9 mouse cellular contexts compared by ENCODE assay signal in genomic region chr15:78239453-78239852, GRCm38 (mm10). TPM values are rescaled to one million over a fixed set of nuclear protein-coding genes. Genes with fewer than 3 reads are reported as not detected.
A peak's percentile ranks its signal among the peaks of the same experiment; 100 is the strongest.
DNase-seq lines count a peak whose midpoint lies in the region; ATAC-seq and TF ChIP-seq lines count a peak whose summit lies in the region.
"Had no signal": no experiment of that assay in that cellular context is flagged by ENCODE, and none has a peak within 500 bp of the region (broad histone marks: within the 10 kb centered on the region; RNA-seq: fewer than 3 reads in every experiment).

No protein-coding gene starts in this region.

- no peak for TF ChIP-seq POLR2A in heart, adult 2 months (IDR thresholded peaks at IDR 0.05; ENCODE audit: insufficient read depth, low read depth, low read length)

- WGBS in heart, adult 2 months, result 31% methylated on average over 10 of the region's 10 CpGs
- 23% methylated on average over 10 of the region's 10 CpGs for WGBS in large intestine, adult 2 months
- 27% methylated on average over 10 of the region's 10 CpGs for WGBS in stomach, postnatal 0 days

- no peaks in the 10 kb centered on the region for H3K79me2 ChIP-seq in heart, adult 2 months (replicated peaks; ENCODE audit: control insufficient read depth, insufficient read depth, low read length)

- H3K9me3 ChIP-seq in megakaryocyte, embryonic 14.5 days, result no peaks in the 10 kb centered on the region
- no peaks in the 10 kb centered on the region for H3K9me3 ChIP-seq in stomach, postnatal 0 days (ENCODE audit: control insufficient read depth, low read length)
- H3K9me3 ChIP-seq: embryonic facial prominence, embryonic 12.5 days had no signal

- no peak for TF ChIP-seq EP300 in heart, adult 2 months (IDR thresholded peaks at IDR 0.05; ENCODE audit: insufficient read depth, low read depth, low read length)
- TF ChIP-seq EP300 in stomach, postnatal 0 days (optimal IDR thresholded peaks at IDR 0.05), result no peak

- H3K27me3 ChIP-seq in heart, adult 2 months (ENCODE audit: control insufficient read depth, insufficient read depth, low read length), result no peaks in the 10 kb centered on the region
- H3K27me3 ChIP-seq in megakaryocyte, embryonic 14.5 days (replicated peaks), result peaks cover 22% of the 10 kb centered on the region
- no peaks in the 10 kb centered on the region for H3K27me3 ChIP-seq in stomach, postnatal 0 days (ENCODE audit: control insufficient read depth, insufficient read depth, low read length)

- no peak overlapping the region for H3K4me3 ChIP-seq in heart, adult 2 months
- peak overlapping the region; percentile 29 for H3K4me3 ChIP-seq in megakaryocyte, embryonic 14.5 days (replicated peaks)
- H3K4me3 ChIP-seq in stomach, postnatal 0 days (ENCODE audit: low read depth, low read length), result no peak overlapping the region
- H3K4me3 ChIP-seq: embryonic facial prominence, embryonic 12.5 days had no signal

- no peak overlapping the region for H3K9ac ChIP-seq in heart, adult 2 months (ENCODE audit: low read depth, low read length)
- H3K9ac ChIP-seq in stomach, postnatal 0 days (ENCODE audit: low read length), result no peak overlapping the region
- H3K9ac ChIP-seq: embryonic facial prominence, embryonic 12.5 days had no signal

- no peak overlapping the region for H3K27ac ChIP-seq in heart, adult 2 months
- H3K27ac ChIP-seq in stomach, postnatal 0 days (replicated peaks), result no peak overlapping the region
- H3K27ac ChIP-seq: embryonic facial prominence, embryonic 12.5 days had no signal

- H3K36me3 ChIP-seq in heart, adult 2 months (ENCODE audit: control insufficient read depth, insufficient read depth, low read length), result no peaks in the 10 kb centered on the region
- H3K36me3 ChIP-seq in megakaryocyte, embryonic 14.5 days (replicated peaks; ENCODE audit: low read length), result no peaks in the 10 kb centered on the region
- H3K36me3 ChIP-seq in stomach, postnatal 0 days (ENCODE audit: control insufficient read depth, insufficient read depth, low read length), result no peaks in the 10 kb centered on the region
- H3K36me3 ChIP-seq: embryonic facial prominence, embryonic 12.5 days had no signal

- H3K4me2 ChIP-seq in stomach, postnatal 0 days (replicated peaks; ENCODE audit: low read depth), result no peak overlapping the region
- H3K4me2 ChIP-seq: embryonic facial prominence, embryonic 12.5 days had no signal

- 0 out of 2 replicates have a peak, but pooled peaks have one; percentile 31 for ATAC-seq in stomach, postnatal 0 days (ENCODE audit: low FRiP score, low TSS enrichment)

- H3K4me1 ChIP-seq in heart, adult 2 months (ENCODE audit: control insufficient read depth, insufficient read depth, low read length), result no peaks in the 10 kb centered on the region
- H3K4me1 ChIP-seq in megakaryocyte, embryonic 14.5 days, result peaks cover 66% of the 10 kb centered on the region
- H3K4me1 ChIP-seq in stomach, postnatal 0 days (replicated peaks; ENCODE audit: control insufficient read depth, insufficient read depth), result no peaks in the 10 kb centered on the region
- H3K4me1 ChIP-seq: embryonic facial prominence, embryonic 12.5 days had no signal

- peak; percentile 29 to 53 for DNase-seq in heart, adult 2 months
- DNase-seq in heart, postnatal 25 days (ENCODE audit: low spot score), result no peak
- DNase-seq in B cell, adult 2 months, result peak; percentile 82 to 86
- DNase-seq in adrenal gland, adult 2 months, result peak; percentile 52
- DNase-seq in embryo, embryonic 10 days (ENCODE audit: low spot score), result peak; percentile 89
- DNase-seq in large intestine, adult 2 months (ENCODE audit: low read depth, low spot score), result peak; percentile 63
- peak; percentile 68 for DNase-seq in stomach, postnatal 0 days (ENCODE audit: low spot score)

- TF ChIP-seq CTCF in heart, adult 2 months (IDR thresholded peaks at IDR 0.05), result peak; percentile 92
- peak; percentile 99 for TF ChIP-seq CTCF in stomach, postnatal 0 days (IDR thresholded peaks at IDR 0.05; ENCODE audit: low read depth)

- intact Hi-C loops in heart, adult 2 months (cut with DNase I), result loop anchor here (5.0 kb wide), 1 partner anchor 62 kb away; no protein-coding TSS in a partner anchor
- intact Hi-C loops in heart, postnatal 25 days (cut with DNase I), result loop anchor here (5.0 kb wide), 1 partner anchor 62 kb away; no protein-coding TSS in a partner anchor

RNA-seq across cellular contexts. Expression of gene Ncf4, which starts 5.1 kb away (rescaled TPM):
- 1 to 10 TPM; 1.6 to 1.8 TPM for total RNA-seq in heart, adult 2 months (2021)
- 4.5 and 4.9 TPM in 2 replicates for polyA plus RNA-seq in heart, adult 2 months (2012; rRNA removed)
- 1 to 10 TPM; 2.2 to 2.7 TPM for total RNA-seq in heart, postnatal 25 days (2021)
- 1 to 10 TPM; 2.9 to 4.5 TPM for total RNA-seq in adrenal gland, adult 2 months (2021)
- 2.0 and 2.9 TPM in 2 replicates for polyA plus RNA-seq in adrenal gland, adult 2 months (2012; rRNA removed)
- polyA plus RNA-seq in large intestine, adult 2 months (2012; rRNA removed), result 20.4 and 22.8 TPM in 2 replicates
- polyA plus RNA-seq in megakaryocyte, embryonic 14.5 days (2012; ENCODE audit: insufficient read depth, low replicate concordance), result 31.4 and 83.6 TPM in 2 replicates
- polyA plus RNA-seq in stomach, postnatal 0 days (2015; fragmentation: Nextera tagmentation; extraction: Ambion mirVana), result 2.7 and 2.9 TPM in 2 replicates

RNA-seq across cellular contexts. Expression of gene Pvalb, which starts 33.3 kb away (rescaled TPM):
- under 1 TPM; 0.44 to 0.77 TPM for total RNA-seq in heart, adult 2 months (2021)
- 0.37 and 0.56 TPM in 2 replicates for polyA plus RNA-seq in heart, adult 2 months (2012; rRNA removed)
- total RNA-seq in heart, postnatal 25 days (2021), result under 1 TPM; 0.64 to 0.91 TPM
- total RNA-seq in adrenal gland, adult 2 months (2021), result not detected
- not detected in 2 replicates for polyA plus RNA-seq in adrenal gland, adult 2 months (2012; rRNA removed)
- polyA plus RNA-seq in large intestine, adult 2 months (2012; rRNA removed), result 1.3 TPM in 1 of 2 replicates, not detected in the other
- not detected in 2 replicates for polyA plus RNA-seq in megakaryocyte, embryonic 14.5 days (2012; ENCODE audit: insufficient read depth, low replicate concordance)
- 0.11 TPM in 1 of 2 replicates, not detected in the other for polyA plus RNA-seq in stomach, postnatal 0 days (2015; fragmentation: Nextera tagmentation; extraction: Ambion mirVana)
